Mouse (Mus musculus) midbrain, embryonic 13.5 days (tissue): Measurements from ENCODE around the gene Ncapd2. TPM values are rescaled to one million over a fixed set of nuclear protein-coding genes. Genes with fewer than 3 reads are reported as not detected.
"Not testable (repeated sequence)": the region's sequence is repeated elsewhere in the genome, so short reads cannot be mapped to it uniquely, and the experiment has no call there.

Experiments
- ATAC-seq: fragments of 200-750 bp; cut with Nextera tagmentation; 2 replicates; pipeline ENCODE4 v1.8.0; 2017; ENCODE audit warnings: mild to moderate bottlenecking, moderate TSS enrichment, moderate library complexity
- H3K27ac ChIP-seq: fragments of 300-500 bp; sonication (generic); 2 replicates; pipeline ENCODE4 v1.5.1; 2015; ENCODE audit warnings: inconsistent platforms, mild to moderate bottlenecking, moderate library complexity
- H3K27me3 ChIP-seq: fragments of 300-500 bp; sonication (generic); 2 replicates; pipeline ENCODE4 v1.6.1; 2015; ENCODE audit warnings: mild to moderate bottlenecking, inconsistent platforms
- H3K36me3 ChIP-seq: fragments of 300-500 bp; sonication (generic); 2 replicates; pipeline ENCODE4 v1.6.1; 2015; ENCODE audit warnings: mild to moderate bottlenecking, inconsistent platforms
- H3K4me1 ChIP-seq: fragments of 300-500 bp; sonication (generic); replicated peaks from 2 replicates; pipeline ENCODE4 v1.6.1; 2015; ENCODE audit warnings: inconsistent platforms
- H3K4me2 ChIP-seq: fragments of 300-500 bp; sonication (generic); replicated peaks from 2 replicates; pipeline ENCODE4 v1.6.1; 2015; ENCODE audit warnings: moderate library complexity, mild to moderate bottlenecking, inconsistent platforms
- H3K4me3 ChIP-seq: fragments of 300-500 bp; sonication (generic); replicated peaks from 2 replicates; pipeline ENCODE4 v1.5.1; 2015; ENCODE audit warnings: mild to moderate bottlenecking, inconsistent platforms
- H3K9ac ChIP-seq: fragments of 300-500 bp; sonication (generic); replicated peaks from 2 replicates; pipeline ENCODE4 v1.6.1; 2015; ENCODE audit warnings: mild to moderate bottlenecking, inconsistent platforms
- H3K9me3 ChIP-seq: fragments of 300-500 bp; sonication (generic); 2 replicates; pipeline ENCODE4 v1.6.1; 2016; ENCODE audit warnings: mild to moderate bottlenecking, inconsistent platforms
- WGBS: fragments of 180-500 bp; shearing (Covaris S2); methylation state at CpG from one replicate; pipeline ENCODE4 v1.1.7; 2015; 5-methylcytosine and 5-hydroxymethylcytosine counted together
- polyA plus RNA-seq: library from polyadenylated mRNA; unstranded; fragments of >200 nt; fragmentation: Nextera tagmentation; extraction: Ambion mirVana; gene quantifications from 2 replicates; pipeline ENCODE4 v1.2.1, GENCODE M21; 2015

Gene Ncapd2
- polyA plus RNA-seq, 1 experiment from 2014 or later = 101 TPM

- Histone ChIP-seq H3K4me1 (peaks cover 58% of the 10 kb centered on the region), H3K36me3 (peaks cover 61% of the 10 kb centered on the region), H3K4me2 (0 out of 2 replicates have a peak overlapping the region, but pooled peaks have one; percentile 3)
- WGBS = 77% methylated on average over 13 of the region's 16 CpGs
- H3K27me3 ChIP-seq, H3K27ac ChIP-seq, H3K4me3 ChIP-seq, H3K9ac ChIP-seq, ATAC-seq, H3K9me3 ChIP-seq: not testable (repeated sequence)
These were observed 28.7 kb downstream of the Ncapd2 start for GRCm38 (mm10) chr6:125162615-125163305.

- not testable (repeated sequence) for H3K9ac ChIP-seq, H3K9me3 ChIP-seq, H3K4me3 ChIP-seq, ATAC-seq, H3K27ac ChIP-seq, H3K27me3 ChIP-seq, H3K4me2 ChIP-seq
- Histone ChIP-seq H3K4me1 (peaks cover 58% of the 10 kb centered on the region), H3K36me3 (peaks cover 57% of the 10 kb centered on the region)
- 6% methylated on average over 4 of the region's 5 CpGs for WGBS
These were observed 29.5 kb downstream of the Ncapd2 start for GRCm38 (mm10) chr6:125161971-125162370.

- H3K4me2 ChIP-seq = no peak overlapping the region
- H3K9me3 ChIP-seq = no peaks in the 10 kb centered on the region
- H3K9ac ChIP-seq = peak overlapping the region; percentile 10; the same call in 1 of the 2 replicates
- H3K4me3 ChIP-seq = no peak overlapping the region
- 17% methylated on average over 22 of the region's 22 CpGs for WGBS
- H3K36me3 ChIP-seq = peaks cover 57% of the 10 kb centered on the region
- no peaks in the 10 kb centered on the region for H3K27me3 ChIP-seq
- no peak overlapping the region for H3K27ac ChIP-seq
- H3K4me1 ChIP-seq = peaks cover 53% of the 10 kb centered on the region
- ATAC-seq = no peak
These were observed 30.4 kb downstream of the Ncapd2 start for GRCm38 (mm10) chr6:125160854-125161760.

GRCm38 (mm10) chr6:125160558-125160853 is 31.0 kb downstream of the Ncapd2 start:
- no peaks in the 10 kb centered on the region for H3K27me3 ChIP-seq
- WGBS = 40% methylated on average over 10 of the region's 10 CpGs
- no peak overlapping the region for H3K4me3 ChIP-seq
- H3K4me2 ChIP-seq = no peak overlapping the region
- H3K36me3 ChIP-seq = peaks cover 58% of the 10 kb centered on the region
- no peak overlapping the region for H3K27ac ChIP-seq
- no peak for ATAC-seq
- no peaks in the 10 kb centered on the region for H3K9me3 ChIP-seq
- no peak overlapping the region; the same call in 1 of the 2 replicates for H3K9ac ChIP-seq
- peaks cover 48% of the 10 kb centered on the region for H3K4me1 ChIP-seq

DNA sequence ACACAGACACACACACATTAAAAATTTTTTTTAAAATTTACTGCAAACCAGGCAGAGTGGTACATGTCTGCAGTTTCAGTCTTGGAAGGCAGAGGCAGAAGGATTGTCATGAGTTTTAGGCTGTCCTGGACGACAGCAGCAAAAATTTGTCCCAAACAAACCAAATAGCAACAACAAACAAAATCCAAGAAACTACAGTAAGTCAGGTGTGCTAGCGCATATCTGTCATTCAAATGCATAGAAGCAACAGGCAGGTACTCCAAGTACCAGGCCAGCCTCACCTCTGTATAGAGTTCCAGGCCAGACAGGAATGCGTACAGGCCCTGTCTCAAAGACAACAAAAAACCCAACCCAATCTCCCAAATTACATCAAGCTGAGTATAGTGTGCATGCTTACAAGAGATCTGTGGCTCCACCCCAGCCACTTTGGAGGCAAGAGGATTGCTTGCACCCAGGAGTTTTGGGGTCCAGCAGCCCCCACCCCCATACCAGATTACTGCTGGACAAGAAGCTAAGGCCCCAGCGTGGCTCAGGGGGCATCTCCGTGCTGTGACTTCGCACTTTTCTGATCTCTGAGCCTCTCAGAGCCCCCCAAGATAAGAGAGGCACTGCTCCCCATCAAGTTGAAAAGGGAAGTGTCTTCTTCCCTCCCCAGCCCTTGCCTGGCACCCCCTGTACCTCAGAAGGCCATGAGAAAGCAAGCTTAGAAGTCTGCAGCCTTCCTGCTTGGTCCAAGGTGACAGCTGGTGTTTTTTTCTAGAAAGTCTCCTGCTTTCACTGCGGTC is 31.5 kb downstream of the Ncapd2 start:
- H3K4me3 ChIP-seq = no peak overlapping the region
- ATAC-seq = no peak
- H3K27me3 ChIP-seq = no peaks in the 10 kb centered on the region
- no peak overlapping the region for H3K27ac ChIP-seq
- 86% methylated on average over 7 of the region's 7 CpGs for whole genome bisulfite sequencing
- H3K9ac ChIP-seq = no peak overlapping the region
- H3K4me2 ChIP-seq = no peak overlapping the region
- no peaks in the 10 kb centered on the region for H3K9me3 ChIP-seq
- H3K4me1 ChIP-seq = peaks cover 48% of the 10 kb centered on the region
- H3K36me3 ChIP-seq = peaks cover 63% of the 10 kb centered on the region

DNA sequence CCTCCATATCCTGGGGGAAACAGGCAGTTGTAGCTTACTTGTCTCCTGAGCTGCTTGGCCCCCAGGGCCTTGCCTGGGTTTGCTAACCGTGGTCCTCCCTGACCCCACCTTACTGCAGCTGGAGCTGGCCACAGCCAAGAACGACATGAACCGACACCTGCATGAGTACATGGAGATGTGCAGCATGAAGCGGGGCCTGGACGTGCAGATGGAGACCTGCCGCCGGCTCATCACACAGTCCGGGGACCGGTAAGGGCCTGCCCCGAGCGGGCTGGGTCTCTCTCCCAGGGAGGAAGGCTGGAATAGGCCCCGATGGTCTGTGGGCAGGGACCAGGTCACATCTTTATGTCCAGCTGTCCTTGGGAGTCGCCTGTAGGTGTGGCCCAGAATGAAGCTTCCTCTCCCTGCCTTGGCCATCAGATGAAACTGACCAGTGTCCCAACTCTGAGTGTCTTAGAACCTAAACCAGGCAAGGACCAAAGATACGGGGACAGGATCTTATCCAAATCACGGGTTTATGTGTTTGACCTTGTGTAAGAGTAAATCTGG is 32.5 kb downstream of the Ncapd2 start:
- no peak for ATAC-seq
- Histone ChIP-seq H3K4me2 (no peak overlapping the region), H3K27ac (no peak overlapping the region), H3K9ac (no peak overlapping the region), H3K4me3 (no peak overlapping the region), H3K4me1 (peaks cover 43% of the 10 kb centered on the region), H3K36me3 (peaks cover 66% of the 10 kb centered on the region), H3K9me3 (no peaks in the 10 kb centered on the region), H3K27me3 (no peaks in the 10 kb centered on the region)
- WGBS = 91% methylated on average over 15 of the region's 15 CpGs

DNA sequence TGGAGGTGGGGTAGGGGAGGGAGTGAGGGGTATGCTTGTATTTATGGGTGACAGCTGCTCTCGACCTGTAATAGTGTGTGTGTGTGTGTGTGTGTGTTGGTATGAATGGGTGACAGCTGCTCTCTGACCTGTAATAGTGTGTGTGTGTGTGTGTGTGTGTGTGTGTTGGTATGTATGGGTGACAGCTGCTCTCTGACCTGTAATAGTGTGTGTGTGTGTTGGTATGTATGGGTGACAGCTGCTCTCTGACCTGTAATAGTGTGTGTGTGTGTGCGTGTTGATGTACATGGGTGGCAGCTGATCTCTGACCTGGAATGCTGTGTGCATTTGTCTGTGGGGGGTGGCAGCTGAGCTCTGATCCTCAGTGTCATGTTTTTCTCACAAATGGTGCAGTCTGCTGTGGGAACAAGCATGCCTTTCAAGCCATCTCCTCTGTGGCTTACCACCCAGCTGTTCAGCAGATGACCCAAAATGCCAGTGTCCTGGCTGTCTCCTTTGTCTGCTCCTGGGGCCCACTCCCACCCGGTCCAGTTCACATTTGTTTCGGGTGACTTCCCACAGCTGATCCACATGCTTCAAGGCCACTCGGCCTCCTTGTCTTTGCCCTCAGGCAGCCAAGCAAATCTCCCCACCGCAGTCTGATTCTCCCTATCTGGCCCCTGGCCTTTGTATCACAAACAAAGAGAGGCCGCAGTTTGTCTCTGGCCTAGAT is 34.4 kb downstream of the Ncapd2 start:
- no peaks in the 10 kb centered on the region for H3K27me3 ChIP-seq
- no peaks in the 10 kb centered on the region for H3K9me3 ChIP-seq
- 14% methylated on average over 7 of the region's 7 CpGs for WGBS
- peaks cover 69% of the 10 kb centered on the region for H3K36me3 ChIP-seq
- H3K27ac ChIP-seq = peak overlapping the region; percentile 81
- H3K4me3 ChIP-seq = no peak overlapping the region
- H3K4me1 ChIP-seq = peaks cover 29% of the 10 kb centered on the region
- ATAC-seq = no peak
- H3K4me2 ChIP-seq = no peak overlapping the region
- peak overlapping the region; percentile 48 for H3K9ac ChIP-seq

GRCm38 (mm10) chr6:125156491-125156890 is 35.0 kb downstream of the Ncapd2 start:
- Histone ChIP-seq H3K9me3 (no peaks in the 10 kb centered on the region), H3K4me3 (no peak overlapping the region), H3K27me3 (no peaks in the 10 kb centered on the region), H3K27ac (no peak overlapping the region), H3K4me1 (peaks cover 27% of the 10 kb centered on the region), H3K4me2 (no peak overlapping the region), H3K9ac (no peak overlapping the region), H3K36me3 (peaks cover 70% of the 10 kb centered on the region)
- 83% methylated on average over 3 of the region's 3 CpGs for WGBS
- no peak for ATAC-seq

- peaks cover 15% of the 10 kb centered on the region for H3K4me1 ChIP-seq
- ATAC-seq = no peak
- H3K4me3 ChIP-seq = no peak overlapping the region
- no peaks in the 10 kb centered on the region for H3K27me3 ChIP-seq
- H3K9me3 ChIP-seq = no peaks in the 10 kb centered on the region
- peaks cover 64% of the 10 kb centered on the region for H3K36me3 ChIP-seq
- H3K9ac ChIP-seq = no peak overlapping the region
- no peak overlapping the region for H3K27ac ChIP-seq
- WGBS = 82% methylated on average over 8 of the region's 8 CpGs
- H3K4me2 ChIP-seq = no peak overlapping the region
These were observed 36.2 kb downstream of the Ncapd2 start for GRCm38 (mm10) chr6:125155262-125155661.

- Histone ChIP-seq H3K9me3 (no peaks in the 10 kb centered on the region), H3K36me3 (peaks cover 60% of the 10 kb centered on the region), H3K9ac (no peak overlapping the region), H3K27me3 (no peaks in the 10 kb centered on the region), H3K4me2 (no peak overlapping the region), H3K27ac (no peak overlapping the region), H3K4me3 (no peak overlapping the region), H3K4me1 (peaks cover 14% of the 10 kb centered on the region)
- no peak for ATAC-seq
These were observed 37.0 kb downstream of the Ncapd2 start for GRCm38 (mm10) chr6:125154550-125154949.

GRCm38 (mm10) chr6:125153682-125154081 is 37.8 kb downstream of the Ncapd2 start:
- Histone ChIP-seq H3K4me3 (no peak overlapping the region), H3K9me3 (no peaks in the 10 kb centered on the region), H3K4me1 (peaks cover 23% of the 10 kb centered on the region), H3K27ac (no peak overlapping the region), H3K4me2 (no peak overlapping the region), H3K9ac (no peak overlapping the region), H3K36me3 (peaks cover 54% of the 10 kb centered on the region), H3K27me3 (no peaks in the 10 kb centered on the region)
- ATAC-seq = no peak
- 96% methylated on average over 4 of the region's 4 CpGs for WGBS
